Comparison of ENCODE assay signal across 17 mouse cellular contexts in the genomic region with DNA sequence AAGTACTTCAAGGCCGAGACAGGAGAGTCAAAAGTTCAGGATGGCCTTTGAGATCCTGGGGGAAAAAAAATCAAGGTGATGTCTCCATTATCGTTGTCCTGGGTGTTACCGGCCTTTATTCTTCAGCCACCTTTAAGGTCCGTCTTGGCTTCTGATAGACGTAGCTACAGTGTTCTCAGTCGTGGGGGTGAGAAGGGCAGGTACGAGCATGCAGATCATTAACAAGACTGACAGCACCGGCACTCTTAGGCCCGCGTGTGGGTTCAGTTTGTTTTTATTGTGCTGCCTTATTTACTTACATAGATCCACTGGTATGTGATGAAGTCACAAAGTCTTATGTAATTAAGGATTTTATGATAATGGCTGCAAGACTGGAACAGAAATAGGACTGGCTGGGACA. TPM values are rescaled to one million over a fixed set of nuclear protein-coding genes. Genes with fewer than 3 reads are reported as not detected.
DNase-seq lines count a peak whose midpoint lies in the region; ATAC-seq and TF ChIP-seq lines count a peak whose summit lies in the region.
"Had no signal": no experiment of that assay in that cellular context is flagged by ENCODE, and none has a peak within 500 bp of the region (broad histone marks: within the 10 kb centered on the region; RNA-seq: fewer than 3 reads in every experiment).

No protein-coding gene starts in this region.

- intact Hi-C loops in heart, postnatal 14 days (cut with DNase I): loop anchor here (2.0 kb wide), 1 partner anchor 29 kb away; a partner anchor contains a TSS

- ATAC-seq in heart, embryonic 13.5 days (ENCODE audit: extremely low read depth, insufficient number of reproducible peaks, low FRiP score, low TSS enrichment): no peak
- 0 out of 2 replicates have a peak, but pooled peaks have one; percentile 16 for ATAC-seq in kidney, postnatal 0 days (replicated peaks; ENCODE audit: low FRiP score, low read depth)
- ATAC-seq in liver, embryonic 15.5 days (ENCODE audit: insufficient read depth): no peak
- no peak for ATAC-seq in hindbrain, embryonic 16.5 days
- ATAC-seq: forebrain, embryonic 15.5 days; midbrain, embryonic 16.5 days had no signal

- H3K9ac ChIP-seq in heart, embryonic 13.5 days: no peak overlapping the region
- H3K9ac ChIP-seq in kidney, postnatal 0 days (ENCODE audit: low read depth, low read length): no peak overlapping the region
- peak overlapping the region; percentile 84 for H3K9ac ChIP-seq in liver, embryonic 15.5 days
- no peak overlapping the region for H3K9ac ChIP-seq in hindbrain, embryonic 16.5 days (ENCODE audit: low read depth, low read length)
- H3K9ac ChIP-seq: embryonic facial prominence, embryonic 12.5 days; forebrain, embryonic 15.5 days; lung, embryonic 15.5 days; neural tube, embryonic 12.5 days had no signal

- no peaks in the 10 kb centered on the region for H3K27me3 ChIP-seq in heart, embryonic 13.5 days (replicated peaks)
- H3K27me3 ChIP-seq in kidney, postnatal 0 days (ENCODE audit: insufficient read depth, low read length): no peaks in the 10 kb centered on the region
- H3K27me3 ChIP-seq in liver, embryonic 15.5 days: no peaks in the 10 kb centered on the region
- H3K27me3 ChIP-seq in hindbrain, embryonic 16.5 days (replicated peaks; ENCODE audit: control insufficient read depth, insufficient read depth, low read length): no peaks in the 10 kb centered on the region
- H3K27me3 ChIP-seq: embryonic facial prominence, embryonic 12.5 days; forebrain, embryonic 15.5 days; lung, embryonic 15.5 days; neural tube, embryonic 12.5 days had no signal

- no peak overlapping the region for H3K4me3 ChIP-seq in heart, embryonic 13.5 days
- no peak overlapping the region for H3K4me3 ChIP-seq in kidney, postnatal 0 days (replicated peaks; ENCODE audit: low read depth, low read length)
- H3K4me3 ChIP-seq in liver, embryonic 15.5 days (replicated peaks): peak overlapping the region; percentile 68
- H3K4me3 ChIP-seq in hindbrain, embryonic 16.5 days (ENCODE audit: low read length): no peak overlapping the region
- H3K4me3 ChIP-seq: embryonic facial prominence, embryonic 12.5 days; forebrain, embryonic 15.5 days; lung, embryonic 15.5 days; neural tube, embryonic 12.5 days had no signal

- 82% methylated on average over 10 of the region's 10 CpGs for WGBS in heart, embryonic 13.5 days
- 52% methylated on average over 10 of the region's 10 CpGs for WGBS in kidney, postnatal 0 days
- WGBS in liver, embryonic 15.5 days (ENCODE audit: insufficient replicate concordance): 74% methylated on average over 10 of the region's 10 CpGs
- WGBS in hindbrain, embryonic 16.5 days: 92% methylated on average over 10 of the region's 10 CpGs

- peaks cover 65% of the 10 kb centered on the region for H3K4me1 ChIP-seq in heart, embryonic 13.5 days
- H3K4me1 ChIP-seq in kidney, postnatal 0 days (replicated peaks; ENCODE audit: insufficient read depth, low read length): peaks cover 10% of the 10 kb centered on the region; the same call in 1 of the 2 replicates
- peaks cover 96% of the 10 kb centered on the region for H3K4me1 ChIP-seq in liver, embryonic 15.5 days (replicated peaks)
- no peaks in the 10 kb centered on the region for H3K4me1 ChIP-seq in hindbrain, embryonic 16.5 days (ENCODE audit: control insufficient read depth, insufficient read depth, low read depth, low read length)
- H3K4me1 ChIP-seq: forebrain, embryonic 15.5 days; neural tube, embryonic 12.5 days had no signal

- no peak for TF ChIP-seq CTCF in kidney, postnatal 0 days (IDR thresholded peaks at IDR 0.05; ENCODE audit: low read depth)

- H3K36me3 ChIP-seq in heart, embryonic 13.5 days: peaks cover 31% of the 10 kb centered on the region
- H3K36me3 ChIP-seq in kidney, postnatal 0 days (ENCODE audit: insufficient read depth, low read length): peaks cover 10% of the 10 kb centered on the region; the same call in 1 of the 2 replicates
- peaks cover 43% of the 10 kb centered on the region for H3K36me3 ChIP-seq in liver, embryonic 15.5 days (replicated peaks)
- H3K36me3 ChIP-seq in hindbrain, embryonic 16.5 days (ENCODE audit: control insufficient read depth, insufficient read depth, low read length): peaks cover 13% of the 10 kb centered on the region; the same call in 1 of the 2 replicates

- peak overlapping the region; percentile 63 for H3K4me2 ChIP-seq in heart, embryonic 13.5 days
- H3K4me2 ChIP-seq in kidney, postnatal 0 days (ENCODE audit: low read length): no peak overlapping the region
- peak overlapping the region; percentile 79 for H3K4me2 ChIP-seq in liver, embryonic 15.5 days
- no peak overlapping the region for H3K4me2 ChIP-seq in hindbrain, embryonic 16.5 days (ENCODE audit: low read length)
- H3K4me2 ChIP-seq: embryonic facial prominence, embryonic 12.5 days; forebrain, embryonic 15.5 days; lung, embryonic 15.5 days; neural tube, embryonic 12.5 days had no signal

- peak overlapping the region; percentile 40; the same call in 1 of the 2 replicates for H3K27ac ChIP-seq in heart, embryonic 13.5 days (replicated peaks)
- no peak overlapping the region for H3K27ac ChIP-seq in kidney, postnatal 0 days
- H3K27ac ChIP-seq in liver, embryonic 15.5 days (replicated peaks): peak overlapping the region; percentile 100
- H3K27ac ChIP-seq in hindbrain, embryonic 16.5 days (ENCODE audit: low read depth, low read length): no peak overlapping the region
- H3K27ac ChIP-seq: embryonic facial prominence, embryonic 12.5 days; forebrain, embryonic 15.5 days; lung, embryonic 15.5 days; neural tube, embryonic 12.5 days had no signal

- no peak for DNase-seq in heart, postnatal 14 days
- DNase-seq in gonadal fat pad, adult 2 months (ENCODE audit: low read depth): peak; percentile 68
- peak; percentile 22 for DNase-seq in kidney, postnatal 0 days (ENCODE audit: low spot score)
- DNase-seq in spleen, postnatal 36 days (ENCODE audit: low spot score in 2 of 2): no peak
- DNase-seq: cerebellum, adult 11 months; cerebellum, postnatal 36 days; gastrocnemius, postnatal 14 days; heart, postnatal 36 days; left cerebral cortex, postnatal 4 days had no signal

- H3K9me3 ChIP-seq in heart, embryonic 13.5 days: no peaks in the 10 kb centered on the region
- no peaks in the 10 kb centered on the region for H3K9me3 ChIP-seq in kidney, postnatal 0 days (replicated peaks; ENCODE audit: low read length)
- H3K9me3 ChIP-seq in liver, embryonic 15.5 days (replicated peaks): no peaks in the 10 kb centered on the region
- no peaks in the 10 kb centered on the region for H3K9me3 ChIP-seq in hindbrain, embryonic 16.5 days (ENCODE audit: control insufficient read depth, low read length)
- H3K9me3 ChIP-seq: embryonic facial prominence, embryonic 12.5 days; forebrain, embryonic 15.5 days; lung, embryonic 15.5 days; neural tube, embryonic 12.5 days had no signal

RNA-seq across cellular contexts. Expression of a gene that starts 9.0 kb away (rescaled TPM):
- 0.07 and 0.24 TPM in 2 replicates for polyA plus RNA-seq in heart, embryonic 13.5 days (2015; fragmentation: Nextera tagmentation; extraction: Ambion mirVana)
- total RNA-seq in heart, postnatal 14 days (2021): 10 to 100 TPM; 50.0 to 74.5 TPM
- 8.5 and 11.9 TPM in 2 replicates for polyA plus RNA-seq in gonadal fat pad, adult 2 months (2012; rRNA removed)
- 0.05 and 0.13 TPM in 2 replicates for polyA plus RNA-seq in kidney, postnatal 0 days (2015; fragmentation: Nextera tagmentation; extraction: Ambion mirVana)
- 0.06 TPM in 1 of 2 replicates, not detected in the other for polyA plus RNA-seq in liver, embryonic 15.5 days (2015; fragmentation: Nextera tagmentation; extraction: Ambion mirVana)
- 0.06 and 0.15 TPM in 2 replicates for polyA plus RNA-seq in hindbrain, embryonic 16.5 days (2015; fragmentation: Nextera tagmentation; extraction: Ambion mirVana)
- polyA plus RNA-seq: embryonic facial prominence, embryonic 12.5 days; forebrain, embryonic 15.5 days; midbrain, embryonic 16.5 days; neural tube, embryonic 12.5 days had no signal

RNA-seq across cellular contexts. Expression of a gene that starts 29.4 kb away (rescaled TPM):
- 189 and 197 TPM in 2 replicates for polyA plus RNA-seq in heart, embryonic 13.5 days (2015; fragmentation: Nextera tagmentation; extraction: Ambion mirVana)
- 100 to 1,000 TPM; 781 to 850 TPM for total RNA-seq in heart, postnatal 14 days (2021)
- 511 and 529 TPM in 2 replicates for polyA plus RNA-seq in gonadal fat pad, adult 2 months (2012; rRNA removed)
- 274 and 319 TPM in 2 replicates for polyA plus RNA-seq in kidney, postnatal 0 days (2015; fragmentation: Nextera tagmentation; extraction: Ambion mirVana)
- polyA plus RNA-seq in liver, embryonic 15.5 days (2015; fragmentation: Nextera tagmentation; extraction: Ambion mirVana): 734 and 787 TPM in 2 replicates
- polyA plus RNA-seq in hindbrain, embryonic 16.5 days (2015; fragmentation: Nextera tagmentation; extraction: Ambion mirVana): 85.7 and 88.9 TPM in 2 replicates

RNA-seq across cellular contexts. Expression of a gene that starts 51.0 kb away (rescaled TPM):
- 0.19 and 0.29 TPM in 2 replicates for polyA plus RNA-seq in heart, embryonic 13.5 days (2015; fragmentation: Nextera tagmentation; extraction: Ambion mirVana)
- total RNA-seq in heart, postnatal 14 days (2021): not detected
- polyA plus RNA-seq in gonadal fat pad, adult 2 months (2012; rRNA removed): 4.1 and 5.7 TPM in 2 replicates
- polyA plus RNA-seq in kidney, postnatal 0 days (2015; fragmentation: Nextera tagmentation; extraction: Ambion mirVana): 0.15 and 0.18 TPM in 2 replicates
- polyA plus RNA-seq in liver, embryonic 15.5 days (2015; fragmentation: Nextera tagmentation; extraction: Ambion mirVana): 2.9 and 3.8 TPM in 2 replicates
- polyA plus RNA-seq in hindbrain, embryonic 16.5 days (2015; fragmentation: Nextera tagmentation; extraction: Ambion mirVana): 6.8 and 8.6 TPM in 2 replicates
- total RNA-seq: gastrocnemius, postnatal 14 days; heart, postnatal 36 days had no signal

Comparison
In these comparisons a context has a peak if more than half of its experiments do, and no peak if none do; other contexts are left out.
1. H3K27ac ChIP-seq: peak in heart, embryonic 13.5 days (single experiment) and liver, embryonic 15.5 days (single experiment); none in kidney, postnatal 0 days (single experiment) and hindbrain, embryonic 16.5 days (single experiment).
2. H3K4me2 ChIP-seq: peak in heart, embryonic 13.5 days (single experiment) and liver, embryonic 15.5 days (single experiment); none in kidney, postnatal 0 days (single experiment) and hindbrain, embryonic 16.5 days (single experiment).
3. DNase-seq: peak in gonadal fat pad, adult 2 months (single experiment) and kidney, postnatal 0 days (single experiment); none in heart, postnatal 14 days (0 of 2) and spleen, postnatal 36 days (0 of 2).